Mouse (Mus musculus): ENCODE data around the gene Dnal1. TPM values are rescaled to one million over a fixed set of nuclear protein-coding genes. Genes with fewer than 3 reads are reported as not detected.
"Not testable (repeated sequence)": the region's sequence is repeated elsewhere in the genome, so short reads cannot be mapped to it uniquely, and the experiment has no call there.

The Dnal1 gene
- 1 to 10 TPM; 7.3 to 7.4 TPM for total RNA-seq (2021)
- long read RNA-seq, experiment 1 = 0 reads
- long read RNA-seq, experiment 2, partial matches to known transcripts = 0 of 1 reads
- long read RNA-seq, experiment 2, other reads (novel, unspliced or antisense) = 1 of 1 reads

DNA sequence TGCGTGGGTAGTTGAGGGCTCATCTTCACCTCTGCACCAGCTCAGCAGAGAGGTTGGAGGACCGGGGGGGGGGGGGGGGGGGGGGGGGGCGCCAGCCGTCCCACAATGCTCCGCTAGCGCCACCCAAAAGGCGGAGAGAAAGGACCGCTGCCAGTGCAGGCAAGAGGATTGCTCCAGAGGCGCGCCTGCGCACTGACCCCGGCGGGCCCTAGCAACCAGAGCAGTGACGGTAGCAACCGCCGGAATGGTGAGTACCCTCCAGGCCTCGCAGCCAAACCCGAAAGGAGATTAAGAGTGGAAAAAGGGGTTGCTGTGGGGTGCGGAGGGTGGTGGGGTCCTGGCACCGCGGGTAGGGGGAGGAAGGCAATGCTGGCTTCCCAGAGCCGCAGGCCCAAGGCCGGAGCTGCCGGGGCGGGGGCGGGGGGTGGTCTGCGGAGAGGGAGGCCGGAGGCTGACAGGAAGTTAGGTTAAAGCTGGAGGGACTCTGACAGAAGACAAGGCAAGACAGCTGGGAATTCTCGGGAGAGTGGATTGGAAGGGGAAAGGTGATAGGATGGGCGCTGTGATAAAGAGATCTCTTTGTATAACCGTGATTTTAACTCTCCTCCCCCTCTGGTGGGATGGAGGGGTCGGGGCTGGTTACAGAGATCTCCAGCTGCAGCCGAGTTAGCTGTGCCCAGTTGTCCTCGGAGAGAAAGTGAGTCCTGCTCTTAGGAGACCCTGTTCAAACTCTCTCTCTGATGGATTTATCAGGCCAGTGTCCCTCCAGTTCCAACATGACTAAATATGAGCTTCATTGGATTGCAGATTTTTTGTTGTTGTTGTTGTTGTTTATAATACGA lies at the start of gene Dnal1:
Gene Dnal1, plus strand, starts transcription at position 214 of the 842 bp plus-strand sequence.
- DNase-seq (ENCODE audit: low spot score) = peak; percentile 89

DNA sequence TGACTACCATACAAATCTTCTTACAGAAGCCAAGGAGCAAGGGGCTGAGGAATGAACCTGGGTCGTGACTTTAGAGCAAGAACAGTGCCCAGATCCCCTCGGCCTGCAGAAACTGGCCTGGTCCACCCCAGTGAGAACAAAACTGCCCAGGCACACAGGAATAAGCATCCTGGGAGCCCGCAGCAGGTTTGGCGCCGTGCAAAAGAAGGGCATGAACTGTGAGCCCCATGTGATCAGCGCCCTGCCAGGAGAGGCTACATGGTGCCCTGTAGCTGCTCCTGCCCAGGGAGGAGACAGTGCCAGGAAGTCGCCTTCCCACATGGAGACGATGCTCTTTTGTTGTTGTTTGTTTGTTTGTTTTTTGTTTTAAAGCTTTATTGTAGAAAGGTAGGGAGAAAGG lies 49.5 kb upstream of the Dnal1 start:
- DNase-seq (ENCODE audit: low spot score) = no peak

DNA sequence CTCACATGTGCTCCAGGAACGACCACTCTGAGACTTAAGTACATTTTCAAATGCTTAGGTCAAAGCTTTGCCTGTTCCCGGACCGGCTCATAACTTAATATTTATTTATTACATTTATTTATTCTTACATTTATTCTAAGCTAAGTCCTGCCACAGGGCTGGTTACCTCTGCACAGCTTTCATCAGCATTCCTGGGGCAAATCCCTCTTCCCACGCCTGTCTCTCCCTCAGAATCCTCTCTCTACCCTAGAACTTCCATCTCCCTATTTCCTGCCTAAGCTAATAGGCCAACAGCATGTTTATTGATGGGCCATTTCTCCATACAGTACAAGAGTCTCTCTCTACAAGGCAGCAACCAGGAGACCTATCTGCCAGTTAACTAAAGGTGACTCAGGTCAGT lies 46.4 kb upstream of the Dnal1 start:
- DNase-seq (ENCODE audit: low spot score) = no peak

DNA sequence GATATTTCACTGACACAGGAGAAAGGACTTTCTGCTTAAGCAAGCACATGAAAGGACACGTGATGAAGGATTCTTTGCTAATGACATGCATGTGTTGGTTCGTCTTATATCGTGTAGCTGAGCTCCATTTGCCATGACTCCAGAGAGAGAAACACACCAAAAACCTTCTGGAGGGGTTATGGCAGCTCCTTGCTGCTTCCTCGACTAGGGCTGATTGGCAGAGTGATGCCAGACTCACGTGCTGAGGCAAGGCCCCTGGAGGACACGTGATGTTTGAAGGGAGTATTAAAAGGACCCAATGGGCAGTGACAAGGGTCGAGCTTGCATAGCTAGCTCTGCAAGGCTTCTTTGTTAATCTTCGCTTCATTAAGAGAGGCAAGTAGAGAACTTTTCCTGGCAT lies 45.9 kb upstream of the Dnal1 start:
- no peak for DNase-seq (ENCODE audit: low spot score)

DNA sequence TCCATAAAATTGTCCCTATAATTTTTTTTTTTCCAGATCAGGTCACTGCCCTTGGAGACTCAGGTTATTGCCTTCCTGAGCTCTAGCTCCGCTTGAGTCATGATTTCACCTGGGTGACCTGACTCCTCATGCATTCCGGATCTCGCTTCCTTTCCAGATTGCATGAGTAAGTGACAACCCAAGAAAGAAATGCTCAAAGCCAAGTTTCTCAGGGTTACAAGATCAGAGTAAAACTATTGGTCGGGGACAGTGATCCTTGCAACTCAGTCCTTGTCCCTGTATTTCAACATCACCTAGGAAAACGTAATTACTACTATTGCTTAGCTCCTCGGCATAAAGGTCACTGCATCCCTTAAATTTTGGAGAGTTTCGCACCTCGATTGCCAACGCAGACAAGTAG lies 45.2 kb upstream of the Dnal1 start, which contains the start of gene Acot5:
Gene Acot5, plus strand, starts transcription at position 340 of the 400 bp plus-strand sequence.
- DNase-seq (ENCODE audit: low spot score) = no peak

DNA sequence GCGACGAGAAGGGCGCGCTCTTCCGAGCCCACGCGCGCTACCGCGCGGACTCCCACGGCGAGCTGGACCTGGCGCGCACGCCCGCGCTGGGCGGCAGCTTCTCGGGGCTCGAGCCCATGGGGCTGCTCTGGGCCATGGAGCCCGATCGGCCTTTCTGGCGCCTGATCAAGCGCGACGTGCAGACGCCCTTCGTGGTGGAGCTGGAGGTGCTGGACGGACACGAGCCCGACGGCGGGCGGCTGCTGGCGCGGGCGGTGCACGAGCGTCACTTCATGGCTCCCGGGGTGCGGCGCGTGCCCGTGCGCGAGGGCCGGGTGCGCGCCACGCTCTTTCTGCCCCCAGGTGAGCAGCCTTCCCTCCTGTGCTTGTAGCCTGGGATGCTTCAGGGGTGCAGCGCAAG lies 44.6 kb upstream of the Dnal1 start:
- DNase-seq (ENCODE audit: low spot score) = peak; percentile 7

DNA sequence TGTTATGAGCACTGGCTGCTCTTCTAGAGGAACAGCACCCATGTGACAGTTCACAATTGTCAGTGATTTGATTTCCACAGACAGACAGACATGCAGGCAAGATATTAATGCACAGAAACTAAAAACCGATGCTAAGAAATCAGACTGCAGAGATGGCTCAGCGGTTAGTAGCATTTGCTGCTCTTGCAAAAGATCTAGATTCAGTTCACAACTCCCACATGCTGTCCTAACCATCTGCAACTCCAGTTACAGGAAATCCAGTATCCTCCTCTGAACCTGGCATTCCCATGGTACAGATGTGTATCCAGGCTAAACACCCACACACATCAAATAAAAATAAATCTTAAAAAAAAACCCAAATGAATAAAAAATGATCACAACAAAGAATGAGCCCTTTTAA lies 42.5 kb upstream of the Dnal1 start:
- DNase-seq (ENCODE audit: low spot score) = no peak

DNA sequence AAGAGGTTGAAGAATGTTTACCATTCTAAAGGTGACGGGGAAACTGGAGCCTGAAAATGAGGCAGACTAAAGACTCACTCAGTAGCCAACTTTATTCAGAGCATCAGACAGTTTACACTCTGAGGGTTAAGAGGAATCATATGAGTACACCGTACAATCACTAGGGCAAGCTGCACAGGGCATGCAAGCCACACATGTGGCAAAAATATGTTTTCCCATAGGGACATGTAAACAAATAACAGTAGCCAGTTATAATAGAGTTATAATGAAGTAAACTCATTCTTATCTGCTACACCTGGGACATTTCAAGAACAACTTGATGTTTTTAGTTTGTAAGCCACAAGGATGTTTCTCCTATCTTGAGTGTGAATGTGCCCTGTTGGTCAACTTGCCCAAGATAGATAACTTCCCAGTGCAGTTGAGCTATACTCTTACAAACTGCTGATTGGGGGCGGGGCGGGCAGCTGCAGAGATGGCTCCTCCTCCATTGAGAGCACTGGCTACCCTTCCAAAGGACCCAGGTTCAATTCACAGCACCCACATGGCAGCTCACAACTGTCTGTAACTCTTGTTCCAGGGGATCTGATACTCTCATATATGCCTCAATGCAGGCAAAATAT lies 36.7 kb upstream of the Dnal1 start:
- no peak for DNase-seq (ENCODE audit: low spot score)

DNA sequence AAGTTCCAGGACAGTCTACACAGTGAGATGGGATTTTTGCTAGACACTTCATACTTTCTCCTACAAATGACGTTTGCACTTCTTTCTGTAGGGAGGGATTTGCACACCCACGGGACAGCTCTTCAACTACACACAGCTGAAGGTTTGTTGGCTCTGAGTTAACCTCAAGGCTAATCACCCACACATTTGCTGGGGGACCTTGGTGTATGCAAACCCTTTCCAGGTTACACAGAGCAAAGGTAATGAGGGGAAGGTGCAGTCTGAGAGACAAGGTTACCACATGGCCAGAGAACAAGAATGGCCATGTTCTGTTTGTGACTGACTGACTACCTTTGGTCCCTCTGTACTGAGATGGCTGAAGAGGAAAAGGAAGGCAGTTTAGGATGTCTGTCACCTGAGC lies 30.3 kb upstream of the Dnal1 start:
- no peak for DNase-seq (ENCODE audit: low spot score)

DNA sequence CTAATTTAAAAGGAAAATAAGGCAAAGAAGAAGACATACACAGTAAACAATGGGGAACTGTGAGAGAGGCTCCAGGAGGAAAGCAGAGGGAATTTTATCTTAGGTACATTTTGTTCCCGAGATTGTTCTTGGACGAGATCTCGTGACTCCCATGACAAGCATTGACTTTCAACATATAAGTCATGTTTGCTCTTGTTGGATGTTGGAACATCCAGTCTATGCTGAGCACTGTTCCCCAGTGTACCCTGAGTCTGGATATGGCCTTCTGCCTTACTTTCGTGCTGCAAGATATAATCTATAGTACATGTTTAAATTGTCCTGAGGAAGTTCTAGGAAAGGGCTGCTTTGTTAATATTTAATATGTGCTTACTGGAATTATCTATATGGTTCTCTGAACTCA lies 29.6 kb upstream of the Dnal1 start:
- DNase-seq (ENCODE audit: low spot score) = no peak

DNA sequence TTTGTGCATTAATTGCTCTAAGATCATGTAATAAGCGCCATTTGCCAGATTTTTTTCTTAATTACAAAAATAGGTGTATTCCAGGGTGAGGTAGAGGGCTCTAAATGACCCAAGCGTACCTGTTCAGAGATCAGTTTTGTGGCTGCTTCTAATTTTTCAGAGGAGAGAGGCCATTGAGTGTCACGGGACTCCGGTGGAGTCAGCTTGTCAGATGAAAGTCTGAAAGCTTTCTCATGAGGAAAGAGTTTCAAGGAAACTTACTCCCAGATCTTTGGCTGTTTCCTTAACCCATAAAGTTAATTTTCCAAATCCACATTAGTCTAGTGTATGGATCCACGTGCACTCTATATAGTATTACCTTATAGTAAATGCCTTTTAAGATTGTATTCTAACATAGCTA lies 19.5 kb upstream of the Dnal1 start:
- not testable (repeated sequence) for DNase-seq (ENCODE audit: low spot score)

DNA sequence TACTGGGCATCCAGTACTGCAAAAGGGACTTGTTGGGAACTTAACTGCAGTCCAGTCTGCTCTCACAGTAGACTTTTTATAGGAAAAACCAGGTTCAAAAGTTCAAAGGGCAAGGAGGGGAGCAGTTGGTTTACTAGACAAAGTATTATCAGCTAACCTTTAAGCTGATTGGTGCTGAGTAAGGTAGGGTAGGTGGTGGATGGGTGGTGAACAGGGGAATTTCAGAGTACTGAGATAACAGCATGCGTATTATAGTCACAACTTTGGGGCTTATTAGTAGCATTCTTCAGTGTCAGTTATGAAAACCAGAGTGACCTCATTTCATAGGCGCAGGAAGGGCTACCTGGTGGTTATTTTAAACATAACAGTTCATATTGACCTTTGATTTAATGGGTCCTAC lies 14.6 kb upstream of the Dnal1 start:
- DNase-seq (ENCODE audit: low spot score) = no peak

DNA sequence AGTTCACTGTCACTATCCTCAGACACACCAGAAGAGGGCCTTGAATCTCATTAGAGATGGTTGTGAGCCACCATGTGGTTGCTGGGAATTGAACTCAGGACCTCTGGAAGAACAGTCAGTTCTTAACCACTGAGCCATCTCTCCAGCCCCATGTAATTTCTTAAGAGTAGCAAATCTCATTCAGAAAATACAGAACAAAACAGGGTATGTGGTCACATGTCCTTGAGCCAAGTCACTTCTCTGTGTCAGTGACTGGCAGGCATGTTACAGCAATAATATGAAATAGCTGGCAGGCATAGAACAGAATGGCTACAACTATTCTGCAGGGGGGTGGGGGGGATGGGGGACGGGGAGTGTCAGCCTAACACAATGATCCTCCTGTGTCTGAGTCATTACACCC lies 14.1 kb upstream of the Dnal1 start:
- no peak for DNase-seq (ENCODE audit: low spot score)

DNA sequence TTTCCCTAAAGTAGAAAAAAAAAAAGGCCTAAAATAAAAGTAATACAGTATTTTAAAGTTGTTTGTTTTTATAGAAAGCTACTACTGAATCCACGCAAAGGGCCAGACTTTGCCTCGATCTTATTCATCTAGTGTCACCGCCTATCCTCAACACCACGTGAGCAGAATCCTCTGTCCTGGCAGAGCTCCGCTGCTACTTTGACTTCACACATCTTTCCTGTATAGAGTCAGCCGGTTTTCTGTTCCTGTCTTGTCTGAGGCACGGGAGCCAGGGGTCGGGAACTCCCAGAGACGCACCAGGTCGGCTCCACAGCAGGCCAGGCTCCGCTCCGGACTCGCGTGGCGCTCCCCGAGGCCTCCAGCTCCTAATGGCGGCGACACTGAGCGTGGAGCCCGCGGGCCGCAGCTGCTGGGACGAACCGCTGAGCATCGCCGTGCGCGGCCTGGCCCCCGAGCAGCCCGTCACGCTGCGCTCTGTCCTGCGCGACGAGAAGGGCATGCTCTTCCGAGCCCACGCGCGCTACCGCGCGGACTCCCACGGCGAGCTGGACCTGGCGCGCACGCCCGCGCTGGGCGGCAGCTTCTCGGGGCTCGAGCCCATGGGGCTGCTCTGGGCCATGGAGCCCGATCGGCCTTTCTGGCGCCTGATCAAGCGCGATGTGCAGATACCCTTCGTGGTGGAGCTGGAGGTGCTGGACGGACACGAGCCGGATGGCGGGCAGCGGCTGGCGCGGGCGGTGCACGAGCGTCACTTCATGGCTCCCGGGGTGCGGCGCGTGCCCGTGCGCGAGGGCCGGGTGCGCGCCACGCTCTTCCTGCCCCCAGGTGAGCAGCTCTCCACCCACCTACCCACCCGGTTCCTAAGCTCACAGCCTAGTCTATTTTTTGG lies 13.3 kb upstream of the Dnal1 start, which contains the start of gene Acot6:
Gene Acot6, plus strand, starts transcription at position 51 of the 889 bp plus-strand sequence.
- peak; percentile 27 for DNase-seq (ENCODE audit: low spot score)

DNA sequence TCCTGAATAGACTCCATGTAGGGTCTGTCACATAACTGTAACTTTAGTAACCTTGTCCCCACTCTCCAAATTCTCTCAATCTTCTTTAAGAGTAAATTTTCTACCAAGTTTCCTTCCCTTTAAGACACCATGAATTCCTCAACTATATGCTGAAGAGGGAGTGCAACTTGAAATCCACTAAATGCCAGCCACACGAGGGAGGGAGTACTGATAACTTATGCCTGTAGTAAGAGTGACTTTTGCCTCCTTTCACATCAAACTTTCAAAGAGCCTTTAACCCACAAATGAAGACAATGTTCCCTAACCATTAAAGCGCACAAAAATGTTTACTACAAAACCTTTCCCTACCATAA lies 12.7 kb upstream of the Dnal1 start:
- DNase-seq (ENCODE audit: low spot score) = no peak

DNA sequence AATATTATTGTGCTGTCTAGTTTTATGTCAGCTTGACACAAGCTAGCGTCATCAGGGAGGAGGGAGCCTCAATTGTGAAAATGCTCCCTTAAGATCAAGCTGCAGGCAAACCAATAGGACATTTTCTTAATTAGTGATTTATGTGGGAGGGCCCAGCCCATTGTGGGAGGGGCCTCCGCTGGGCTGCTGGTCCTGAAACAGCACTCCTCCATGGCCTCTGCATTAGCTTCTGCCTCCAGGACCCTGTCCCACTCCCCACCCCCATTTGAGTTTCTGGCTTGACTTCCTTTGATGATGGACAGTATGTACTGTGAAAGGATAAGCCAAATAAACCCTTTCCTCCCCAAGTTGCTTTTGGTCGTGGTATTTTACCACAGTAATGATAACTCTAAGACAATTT lies 7.2 kb upstream of the Dnal1 start:
- DNase-seq (ENCODE audit: low spot score) = no peak

DNA sequence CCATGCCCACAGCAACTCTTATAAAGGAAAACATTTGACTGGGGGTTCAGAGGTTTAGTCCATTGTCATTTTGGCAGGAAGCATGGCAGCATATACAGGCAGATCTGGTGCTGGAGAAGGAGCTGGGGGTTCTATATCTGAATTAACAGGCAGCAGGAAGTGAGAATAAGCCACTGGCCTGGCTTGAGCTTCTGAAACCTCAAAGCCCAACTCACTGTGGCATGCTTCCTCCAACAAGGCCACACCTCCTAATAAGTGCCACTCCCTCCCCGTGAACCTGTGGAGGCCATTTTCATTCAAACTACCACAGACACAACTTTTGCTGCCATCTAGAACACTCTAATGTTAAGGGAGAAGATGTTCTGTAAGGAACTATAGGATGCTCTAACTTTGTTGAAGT lies 6.5 kb upstream of the Dnal1 start:
- no peak for DNase-seq (ENCODE audit: low spot score)

DNA sequence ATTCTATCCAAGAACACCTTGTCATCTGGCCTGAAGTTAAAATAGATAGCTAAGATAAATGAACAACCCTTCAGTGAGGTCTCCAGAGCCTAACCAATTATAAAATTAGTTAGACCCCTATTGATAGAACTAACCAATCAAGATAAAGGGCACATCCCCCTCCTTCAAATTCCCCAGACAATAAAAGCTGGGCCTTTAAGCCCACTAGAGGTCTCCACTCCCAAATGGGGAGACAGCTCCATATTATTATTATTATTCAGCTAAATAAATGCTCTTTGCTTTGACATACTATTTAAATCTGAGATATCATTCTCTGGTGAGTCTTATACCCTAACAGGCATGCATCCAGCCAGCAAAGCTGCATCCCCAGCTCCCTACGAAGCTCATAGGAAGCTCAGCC lies 4.2 kb upstream of the Dnal1 start:
- no peak for DNase-seq (ENCODE audit: low spot score)

DNA sequence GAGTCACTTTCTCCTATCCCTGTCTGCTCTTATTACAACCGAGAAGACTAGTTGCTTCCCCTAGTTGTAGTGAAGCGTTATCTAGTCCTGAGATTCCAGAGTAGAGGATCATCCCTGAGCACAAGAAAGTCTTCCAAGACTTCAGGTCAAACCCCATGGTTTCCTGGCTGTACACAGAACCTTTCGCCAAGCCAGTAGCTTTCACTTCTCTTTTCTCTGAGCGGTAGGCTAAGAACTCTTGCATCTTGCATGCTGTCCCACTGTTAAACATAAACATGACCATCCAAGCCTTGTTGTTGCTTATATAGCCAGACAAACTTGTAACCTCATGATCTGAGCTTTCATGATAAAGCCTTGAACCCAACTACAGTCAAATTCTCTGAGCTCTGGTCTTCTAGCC lies 3.4 kb upstream of the Dnal1 start:
- DNase-seq (ENCODE audit: low spot score) = no peak

DNA sequence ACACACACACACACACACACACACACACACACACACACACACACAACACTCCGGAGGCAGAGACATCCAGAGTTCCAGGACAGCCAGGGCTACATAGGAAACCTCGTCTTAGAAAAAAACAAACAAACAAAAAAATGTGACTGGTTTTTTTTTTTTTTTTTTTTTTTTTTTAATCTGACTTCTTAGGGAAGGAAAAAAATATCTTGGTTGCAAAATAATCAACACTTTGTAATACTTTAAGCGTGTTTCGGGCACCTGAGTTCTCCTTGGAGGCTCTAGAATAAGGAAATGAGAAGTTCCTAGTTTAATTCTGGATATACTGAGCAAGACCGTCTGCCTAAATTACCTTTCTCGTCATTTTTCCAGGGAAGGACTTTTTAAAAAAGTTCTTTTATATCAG lies 490 bp upstream of the Dnal1 start:
- no peak for DNase-seq (ENCODE audit: low spot score)

DNA sequence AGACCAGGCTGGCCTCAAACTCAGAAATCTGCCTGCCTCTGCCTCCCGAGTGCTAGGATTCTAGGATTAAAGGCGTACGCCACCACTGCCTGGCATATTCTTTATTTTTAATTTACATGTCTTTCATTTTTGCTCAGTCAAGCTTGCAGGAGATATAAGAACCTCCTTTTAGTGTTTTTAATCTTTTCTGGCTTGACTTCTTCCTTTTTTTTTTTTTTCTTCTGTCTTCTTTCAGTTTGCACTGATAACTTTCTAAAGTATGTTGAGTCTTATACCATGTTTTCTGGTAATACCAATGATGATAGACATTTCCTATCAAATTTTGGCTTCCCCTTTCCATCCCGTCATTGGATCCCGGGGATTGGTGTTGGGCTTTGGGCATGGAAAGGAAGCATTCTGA lies 5.4 kb downstream of the Dnal1 start:
- DNase-seq (ENCODE audit: low spot score) = no peak

DNA sequence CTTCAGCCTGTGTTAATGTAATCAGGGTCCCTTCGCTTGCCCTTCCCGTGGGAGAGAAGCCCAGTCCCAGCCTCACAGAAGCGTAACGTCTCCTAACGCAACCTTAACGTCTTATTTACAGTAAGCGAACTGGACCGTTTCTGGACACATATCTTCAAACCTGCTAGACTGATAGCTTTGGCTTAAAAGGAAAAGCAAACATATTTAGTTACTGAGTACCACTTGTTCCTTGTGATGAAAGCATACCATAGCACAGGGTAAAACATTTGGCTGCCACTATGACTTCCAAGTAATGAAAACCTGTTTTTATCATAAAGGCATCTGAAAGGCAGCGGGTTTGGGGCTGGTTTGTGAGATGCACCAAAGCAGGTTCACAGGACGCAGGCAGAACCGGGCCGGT lies 11.7 kb downstream of the Dnal1 start:
- no peak for DNase-seq (ENCODE audit: low spot score)

Data from gastrocnemius, adult 18-20 months (tissue).